Mouse (Mus musculus) heart, embryonic 14.5 days (tissue): ENCODE measurements around the gene Pdzrn4. TPM values are rescaled to one million over a fixed set of nuclear protein-coding genes. Genes with fewer than 3 reads are reported as not detected.

Experiments
- ATAC-seq: fragments of 200-750 bp; cut with Nextera tagmentation; 2 replicates; pipeline ENCODE4 v1.8.0; 2017; ENCODE audit warnings: low read depth, moderate TSS enrichment; ENCODE audit not compliant: insufficient number of reproducible peaks, insufficient read depth, low FRiP score
- H3K27ac ChIP-seq, 2 experiments: fragments of 200-500 bp in 1 of 2; fragments of 300-500 bp in 1 of 2; sonication (generic) in 1 of 2; replicated peaks in 1 of 2; 2 replicates each; pipeline ENCODE4 v1.5.1; 2012 to 2014; ENCODE audit warnings: low read depth in 2 of 2, low read length in 2 of 2, control low read depth in 1 of 2, mild to moderate bottlenecking in 1 of 2, mixed read lengths in 1 of 2; ENCODE audit not compliant: control insufficient read depth in 1 of 2, insufficient read depth in 1 of 2
- H3K27me3 ChIP-seq: fragments of 300-500 bp; sonication (generic); 2 replicates; pipeline ENCODE4 v1.6.1; 2014; ENCODE audit warnings: mild to moderate bottlenecking, low read length, control low read depth; ENCODE audit not compliant: control insufficient read depth, insufficient read depth
- H3K36me3 ChIP-seq: fragments of 300-500 bp; sonication (generic); 2 replicates; pipeline ENCODE4 v1.6.1; 2014; ENCODE audit warnings: mild to moderate bottlenecking, control low read depth, low read length, mixed read lengths; ENCODE audit not compliant: control insufficient read depth, insufficient read depth
- H3K4me1 ChIP-seq, 2 experiments: fragments of 200-500 bp in 1 of 2; fragments of 300-500 bp in 1 of 2; sonication (generic) in 1 of 2; 2 replicates each; pipeline ENCODE4 v1.6.1; 2012 to 2014; ENCODE audit warnings: low read length in 2 of 2, control low read depth in 1 of 2, mixed read lengths in 1 of 2; ENCODE audit not compliant: control insufficient read depth in 2 of 2, insufficient read depth in 2 of 2
- H3K4me2 ChIP-seq: fragments of 300-500 bp; sonication (generic); 2 replicates; pipeline ENCODE4 v1.6.1; 2014; ENCODE audit warnings: mild to moderate bottlenecking, low read length
- H3K4me3 ChIP-seq, 2 experiments: fragments of 200-500 bp in 1 of 2; fragments of 300-500 bp in 1 of 2; sonication (generic) in 1 of 2; 2 replicates each; pipeline ENCODE4 v1.5.1; 2012 to 2014; ENCODE audit warnings: low read length in 2 of 2, mild to moderate bottlenecking in 2 of 2, control low read depth in 1 of 2, low read depth in 1 of 2, moderate library complexity in 1 of 2; ENCODE audit not compliant: control insufficient read depth in 1 of 2, insufficient read depth in 1 of 2
- H3K9ac ChIP-seq: fragments of 300-500 bp; sonication (generic); 2 replicates; pipeline ENCODE4 v1.6.1; 2014; ENCODE audit warnings: mild to moderate bottlenecking, low read length
- H3K9me3 ChIP-seq: fragments of 300-500 bp; sonication (generic); 2 replicates; pipeline ENCODE4 v1.6.1; 2016; ENCODE audit warnings: low read length, control low read depth; ENCODE audit not compliant: control insufficient read depth
- WGBS: fragments of 180-500 bp; shearing (Covaris S2); extraction: QIAGEN DNeasy Blood & Tissue Kit; methylation state at CpG from one replicate; pipeline ENCODE4 v1.1.7; 2014; 5-methylcytosine and 5-hydroxymethylcytosine counted together
- polyA plus RNA-seq: library from polyadenylated mRNA; unstranded; fragments of >200 nt; fragmentation: Nextera tagmentation; extraction: Ambion mirVana; gene quantifications from 2 replicates; pipeline ENCODE4 v1.2.1, GENCODE M21; 2014

Pdzrn4 gene
- polyA plus RNA-seq, 1 experiment from 2014 or later, result 1.00 TPM

DNA sequence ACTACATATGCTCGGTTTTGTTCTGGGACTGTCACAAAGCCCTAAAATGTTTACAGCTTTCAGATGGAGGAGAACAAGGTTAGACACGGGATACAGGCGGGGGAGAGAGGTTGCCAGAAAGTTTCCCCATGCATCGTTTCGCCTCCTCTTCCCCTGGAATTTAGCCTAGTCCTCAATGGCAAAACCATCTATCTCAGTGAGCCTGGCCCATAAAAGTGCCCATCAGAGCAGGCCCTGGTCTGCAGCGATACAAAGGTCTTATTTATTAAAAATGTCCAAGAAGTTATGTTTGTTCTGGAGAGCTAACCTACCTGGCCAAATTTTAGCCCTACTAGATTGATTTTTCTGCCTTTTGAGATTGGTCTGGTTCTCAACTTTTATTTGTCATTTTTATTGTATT lies 165.5 kb downstream of the Pdzrn4 start:
- no peak overlapping the region for H3K4me3 ChIP-seq
- no peak for ATAC-seq
- H3K27ac ChIP-seq, result no peak overlapping the region
- no peak overlapping the region for H3K9ac ChIP-seq
- 86% methylated on average over 6 of the region's 6 CpGs for WGBS
- H3K27me3 ChIP-seq, result no peaks in the 10 kb centered on the region
- no peaks in the 10 kb centered on the region for H3K4me1 ChIP-seq
- H3K9me3 ChIP-seq, result no peaks in the 10 kb centered on the region
- no peaks in the 10 kb centered on the region for H3K36me3 ChIP-seq
- no peak overlapping the region for H3K4me2 ChIP-seq

DNA sequence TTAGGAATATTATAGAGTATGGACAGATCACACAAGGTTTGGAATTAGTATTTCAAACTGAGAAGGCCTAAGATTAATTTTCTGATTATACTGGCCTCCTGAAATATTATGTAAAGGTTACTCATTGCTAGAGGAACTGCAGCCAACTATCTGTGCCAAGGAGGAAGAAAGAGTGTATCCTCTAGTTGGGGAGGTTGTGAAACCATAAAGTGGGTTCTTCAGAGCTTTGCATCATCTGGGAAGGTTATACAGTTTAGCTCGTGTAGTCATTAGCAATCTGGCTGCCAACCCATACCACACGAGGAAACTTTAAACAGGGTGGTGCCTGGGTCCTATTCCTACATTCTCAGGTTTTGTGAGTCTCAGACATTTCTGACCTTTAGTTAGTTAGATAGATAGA lies 166.9 kb downstream of the Pdzrn4 start:
- 65% methylated on average over 2 of the region's 2 CpGs for WGBS
- no peaks in the 10 kb centered on the region for H3K36me3 ChIP-seq
- no peaks in the 10 kb centered on the region for H3K27me3 ChIP-seq
- H3K4me3 ChIP-seq, result no peak overlapping the region
- no peak overlapping the region for H3K27ac ChIP-seq
- no peak for ATAC-seq
- no peak overlapping the region for H3K9ac ChIP-seq
- H3K4me1 ChIP-seq, result no peaks in the 10 kb centered on the region
- H3K4me2 ChIP-seq, result no peak overlapping the region
- H3K9me3 ChIP-seq, result no peaks in the 10 kb centered on the region

DNA sequence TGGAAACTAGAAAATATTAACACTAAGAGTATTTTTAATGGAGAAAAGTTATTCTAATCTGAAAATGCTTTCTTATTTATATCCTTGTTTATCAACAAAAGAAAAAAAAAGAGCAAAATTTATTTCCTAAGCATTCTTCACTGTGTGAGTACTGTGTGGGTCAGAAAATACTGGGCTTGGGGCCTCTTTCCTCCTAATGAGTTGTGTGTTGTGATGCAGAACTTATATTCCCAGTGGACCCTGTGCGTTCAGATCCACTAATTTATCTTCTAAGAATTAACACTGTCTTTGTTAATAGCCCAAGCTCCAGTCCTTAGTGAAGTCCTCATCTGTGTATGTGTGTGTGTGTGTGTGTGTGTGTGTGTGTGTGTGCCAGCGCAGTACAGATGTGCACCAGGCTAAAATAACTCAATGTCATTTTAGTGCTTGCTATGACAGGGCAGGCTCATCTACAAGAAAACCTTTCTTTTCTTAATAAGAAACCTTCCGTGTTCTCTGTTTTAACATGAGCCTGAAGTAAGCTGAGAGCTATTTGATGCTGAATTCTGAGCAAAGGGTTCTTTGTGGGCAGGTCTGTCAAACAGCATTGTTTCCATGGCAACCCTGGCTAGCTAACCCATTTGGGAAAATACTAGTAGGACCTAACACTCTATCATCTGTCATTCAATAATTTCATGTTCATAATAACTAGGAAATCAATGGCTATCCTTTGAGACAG lies 174.0 kb downstream of the Pdzrn4 start:
- no peaks in the 10 kb centered on the region for H3K27me3 ChIP-seq
- H3K9me3 ChIP-seq, result no peaks in the 10 kb centered on the region
- H3K4me1 ChIP-seq, result no peaks in the 10 kb centered on the region
- 90% methylated on average over 3 of the region's 3 CpGs for WGBS
- H3K9ac ChIP-seq, result no peak overlapping the region
- H3K36me3 ChIP-seq, result no peaks in the 10 kb centered on the region
- no peak overlapping the region for H3K4me3 ChIP-seq
- ATAC-seq, result no peak
- no peak overlapping the region for H3K27ac ChIP-seq
- no peak overlapping the region for H3K4me2 ChIP-seq

DNA sequence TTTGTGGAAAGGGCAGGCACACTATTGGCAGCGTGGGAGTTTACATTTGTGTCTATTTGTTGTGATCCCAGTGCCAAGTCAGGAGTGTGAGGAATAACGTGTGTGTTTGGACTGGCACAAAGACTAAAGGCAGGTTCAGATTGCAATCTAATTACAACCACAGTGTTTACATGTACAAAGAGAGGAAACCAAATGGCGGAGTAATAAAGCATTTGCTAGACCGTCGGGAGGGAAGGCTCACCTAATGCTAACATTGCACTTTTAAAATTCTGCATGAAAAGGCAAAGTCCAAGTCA lies 174.5 kb downstream of the Pdzrn4 start:
- 78% methylated on average over 5 of the region's 5 CpGs for WGBS

DNA sequence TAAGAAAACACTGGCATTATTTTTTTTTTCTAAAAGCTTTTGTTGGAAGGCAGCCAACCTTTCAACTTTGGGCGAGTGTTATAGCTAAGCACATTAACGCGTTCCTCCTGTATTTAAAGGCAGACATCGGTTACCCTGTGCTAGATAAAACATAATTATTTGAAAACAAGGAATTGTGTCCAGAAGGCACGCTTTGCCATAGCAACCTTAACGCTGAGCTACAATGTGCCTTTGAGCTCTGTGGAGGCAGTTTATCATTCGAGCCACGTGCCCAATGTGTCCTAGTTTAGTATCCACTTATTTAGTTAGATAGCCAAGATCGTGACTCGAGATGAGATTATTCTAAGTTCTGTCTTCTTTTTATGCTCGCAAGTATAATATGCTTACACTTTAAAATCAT lies 180.8 kb downstream of the Pdzrn4 start:
- Histone ChIP-seq H3K4me2 (no peak overlapping the region), H3K9me3 (no peaks in the 10 kb centered on the region), H3K27ac (no peak overlapping the region), H3K4me3 (no peak overlapping the region), H3K27me3 (no peaks in the 10 kb centered on the region), H3K4me1 (no peaks in the 10 kb centered on the region), H3K36me3 (no peaks in the 10 kb centered on the region), H3K9ac (no peak overlapping the region)
- 69% methylated on average over 11 of the region's 11 CpGs for WGBS
- ATAC-seq, result no peak

More for the DNA sequence above, 174.5 kb downstream of the Pdzrn4 start:
- Histone ChIP-seq H3K9ac (no peak overlapping the region), H3K27ac (no peak overlapping the region), H3K9me3 (no peaks in the 10 kb centered on the region), H3K4me1 (no peaks in the 10 kb centered on the region), H3K4me2 (no peak overlapping the region), H3K4me3 (no peak overlapping the region), H3K36me3 (no peaks in the 10 kb centered on the region), H3K27me3 (no peaks in the 10 kb centered on the region)
- no peak for ATAC-seq

DNA sequence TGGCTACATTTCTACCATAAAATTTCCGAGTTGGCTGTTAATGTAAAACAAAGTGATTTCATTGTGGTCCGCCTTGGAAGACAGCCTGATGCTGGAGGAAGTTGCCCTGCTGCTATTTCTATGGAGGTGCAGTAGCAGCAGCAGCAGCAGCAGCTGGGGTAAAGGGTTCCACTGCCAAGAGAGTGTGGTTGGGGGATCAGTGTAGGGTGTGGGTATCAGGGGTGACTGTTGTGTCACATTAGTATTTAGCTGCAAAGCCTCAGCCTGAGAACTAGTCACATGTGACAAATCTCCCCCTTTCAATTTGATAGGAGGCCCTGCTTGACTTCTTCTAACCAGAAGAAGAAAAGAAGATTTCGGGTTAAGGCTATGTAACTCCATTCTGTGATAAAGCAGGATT lies 183.5 kb downstream of the Pdzrn4 start:
- ATAC-seq, result no peak
- 57% methylated on average over 3 of the region's 3 CpGs for WGBS

DNA sequence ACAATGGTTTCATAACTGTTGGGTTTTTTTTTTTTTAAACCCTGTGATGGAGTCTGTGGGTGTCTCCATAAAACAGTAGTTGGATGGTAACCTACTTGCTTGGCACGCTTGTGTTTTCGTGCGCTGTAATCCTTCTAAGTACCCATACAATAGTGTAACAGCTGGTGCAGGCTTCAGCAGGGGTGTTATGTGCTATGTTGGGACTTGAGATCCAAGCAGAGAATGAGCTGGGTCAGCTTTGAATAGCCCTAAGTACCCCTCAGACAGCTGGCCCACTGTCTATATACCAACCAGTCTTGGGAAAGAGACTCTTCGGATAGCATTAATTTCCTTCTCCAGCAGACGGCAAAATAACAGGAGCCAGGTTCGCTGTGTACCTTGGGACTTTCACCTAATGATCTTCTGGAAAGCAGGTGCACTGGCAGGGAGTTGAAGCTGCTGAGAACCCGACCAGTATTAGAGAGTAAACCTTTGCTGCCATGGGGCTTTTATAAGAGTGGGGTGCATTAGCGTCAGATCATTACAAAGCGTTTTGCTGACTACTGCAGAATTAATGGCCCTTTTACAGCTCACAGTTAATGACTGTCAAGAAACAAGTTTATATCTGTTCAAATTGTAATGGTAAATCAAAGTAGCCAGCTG lies 184.2 kb downstream of the Pdzrn4 start:
- H3K9me3 ChIP-seq, result no peaks in the 10 kb centered on the region

More for the DNA sequence above, 183.5 kb downstream of the Pdzrn4 start:
- Histone ChIP-seq H3K9ac (no peak overlapping the region), H3K4me1 (no peaks in the 10 kb centered on the region), H3K4me2 (no peak overlapping the region), H3K27me3 (no peaks in the 10 kb centered on the region), H3K27ac (no peak overlapping the region), H3K4me3 (no peak overlapping the region), H3K9me3 (no peaks in the 10 kb centered on the region), H3K36me3 (no peaks in the 10 kb centered on the region)

More for the DNA sequence above, 184.2 kb downstream of the Pdzrn4 start:
- Histone ChIP-seq H3K36me3 (no peaks in the 10 kb centered on the region), H3K27ac (no peak overlapping the region), H3K27me3 (no peaks in the 10 kb centered on the region), H3K4me1 (no peaks in the 10 kb centered on the region), H3K9ac (no peak overlapping the region), H3K4me2 (no peak overlapping the region), H3K4me3 (no peak overlapping the region)
- ATAC-seq, result no peak
- WGBS, result 84% methylated on average over 9 of the region's 9 CpGs
